Mouse (Mus musculus) small intestine, adult 2 months (tissue): ENCODE measurements around the gene Cdkn1c.

Experiments used
- CTCF ChIP-seq: fragments of 200-500 bp; IDR thresholded peaks from 2 replicates; pipeline ENCODE4 v1.5.1; 2012; ENCODE audit warnings: low read depth, mild to moderate bottlenecking, control low read depth, inconsistent platforms, low read length, moderate library complexity, mixed read lengths; ENCODE audit not compliant: insufficient replicate concordance, insufficient read length; ENCODE audit errors: extremely low read depth
- POLR2A ChIP-seq: fragments of 200-500 bp; IDR thresholded peaks from 2 replicates; pipeline ENCODE4 v1.6.1; 2012; ENCODE audit warnings: low read depth, mild to moderate bottlenecking, control low read depth, inconsistent platforms, low read length, moderate library complexity

DNA sequence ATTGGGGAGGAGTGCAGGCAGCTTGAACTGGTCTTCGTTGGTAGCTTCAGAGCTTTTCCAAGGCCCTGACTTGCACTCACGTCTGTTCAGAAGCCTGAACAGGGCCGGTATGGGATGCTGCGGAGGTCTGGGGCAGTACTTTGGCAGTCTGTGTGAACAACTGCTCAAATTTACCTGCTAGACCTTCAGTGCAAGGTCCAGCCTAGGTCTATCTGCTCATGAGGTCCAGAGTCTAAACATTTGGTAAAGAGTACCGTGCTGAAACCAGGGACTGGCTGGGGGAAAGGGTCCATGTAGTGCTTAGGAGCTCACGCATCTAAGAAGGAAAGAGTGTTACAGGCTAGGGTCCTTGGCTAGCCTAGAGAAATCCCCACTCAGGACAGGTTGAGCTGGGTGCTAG, 28.9 kb upstream of the Cdkn1c start:
- TF ChIP-seq CTCF = no peak
- TF ChIP-seq POLR2A = no peak
